Mouse (Mus musculus) frontal cortex, adult (tissue): ENCODE results near the gene Rnf114.

Experiments used
- ATAC-seq: cut with Nextera tagmentation; 2 replicates; pipeline ENCODE4 v1.9.2; 2017; ENCODE audit warnings: mild to moderate bottlenecking, moderate library complexity, mixed read lengths; ENCODE audit not compliant: low TSS enrichment

Rnf114 gene

DNA sequence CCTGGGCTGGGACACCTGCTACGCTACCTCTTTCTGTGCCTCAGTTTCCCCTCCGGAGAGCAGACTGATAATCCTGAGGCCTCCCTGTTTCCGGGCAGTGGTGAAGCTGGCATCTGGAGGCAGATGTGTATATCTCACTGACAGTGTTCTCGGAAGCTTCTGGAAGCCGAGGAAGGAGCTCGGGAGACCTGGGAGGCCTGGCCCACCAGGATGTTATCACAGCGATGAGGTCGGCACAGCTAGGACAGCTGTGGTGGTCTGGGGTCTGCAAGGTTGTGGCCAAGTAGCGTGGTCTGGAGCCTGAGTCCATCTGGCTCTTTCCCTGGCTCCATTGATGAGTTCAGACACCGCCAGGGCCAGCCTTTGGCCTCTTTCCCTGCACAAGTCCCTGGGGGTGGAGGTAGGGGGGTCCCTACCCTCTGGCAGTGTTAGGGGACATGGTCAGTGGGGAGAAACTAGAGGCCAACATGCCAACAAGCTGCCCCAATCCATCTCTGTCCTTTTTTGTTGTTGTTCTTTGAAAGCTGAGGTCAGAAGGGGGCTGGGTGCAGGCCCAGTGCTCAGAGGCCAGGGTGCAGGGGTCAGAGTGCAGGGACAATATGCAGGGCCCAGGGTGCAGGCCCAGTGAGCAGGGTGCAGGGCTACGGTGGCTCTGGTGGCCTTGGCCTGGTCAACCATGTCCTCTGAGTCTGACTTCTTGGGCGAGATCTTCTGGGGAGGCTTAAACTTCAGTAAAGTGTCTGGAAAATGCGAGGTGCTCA is 72.3 kb downstream of the Rnf114 start:
- ATAC-seq = no peak

DNA sequence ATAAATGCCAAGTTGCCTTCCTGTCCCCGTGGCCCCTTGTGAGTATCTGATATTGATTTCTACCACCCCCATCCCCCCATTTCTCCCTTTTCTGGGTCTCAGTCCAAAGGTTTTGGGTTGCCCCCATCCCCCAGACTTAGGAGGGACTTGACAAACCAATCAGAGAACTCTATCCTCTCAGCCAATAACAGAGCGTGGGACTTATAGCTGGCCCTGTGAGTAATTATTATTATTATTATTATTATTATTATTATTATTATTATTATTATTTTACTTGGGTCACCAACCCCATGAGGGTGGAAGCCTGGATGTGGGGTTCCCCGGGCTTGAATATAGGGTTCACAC is 72.8 kb downstream of the Rnf114 start:
- ATAC-seq = no peak

DNA sequence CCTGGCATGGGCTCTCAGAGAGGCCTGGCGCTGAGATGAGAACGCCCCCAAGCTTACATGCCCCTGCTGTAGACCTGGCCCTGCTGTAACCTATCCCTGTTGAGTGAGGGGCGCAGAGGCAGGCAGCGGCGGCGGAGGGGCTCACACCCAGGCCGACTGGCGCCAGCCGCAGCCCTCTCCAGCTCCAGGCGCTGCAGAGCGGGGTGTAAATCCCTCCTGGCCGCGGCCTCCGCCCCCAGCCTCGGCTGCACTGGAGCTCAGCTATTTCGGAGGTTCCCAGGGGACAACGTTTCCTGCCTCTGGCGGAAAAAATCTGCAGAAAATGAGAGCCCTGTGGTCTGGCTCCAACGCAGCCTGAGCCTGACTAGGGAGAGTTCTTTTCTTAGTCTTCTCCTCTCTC is 73.2 kb downstream of the Rnf114 start:
- no peak for ATAC-seq
